Mouse (Mus musculus): ENCODE measurements at regions not wholly inside any gene's neighbourhood (a gene's known extent, or its start where the extent isn't known, plus 50 kb on each side); places are given as distances from the start of the nearest gene placed in this dataset.

GRCm38 (mm10) chr3:150146635-150147034 is 1156.3 kb upstream of the Adgrl2 start:
- no peak for TF ChIP-seq CTCF (conservative IDR thresholded peaks at IDR 0.05; ENCODE audit: low read length)
- TF ChIP-seq POU5F1 (IDR thresholded peaks at IDR 0.05; ENCODE audit: borderline replicate concordance, low read length) = no peak

Measured in E14TG2a.4 (cell line).